Mouse (Mus musculus) heart, embryonic 13.5 days (tissue): ENCODE measurements around the gene Timmdc1. TPM values are rescaled to one million over a fixed set of nuclear protein-coding genes. Genes with fewer than 3 reads are reported as not detected.
"Not testable (repeated sequence)": the region's sequence is repeated elsewhere in the genome, so short reads cannot be mapped to it uniquely, and the experiment has no call there.

Experiments
- ATAC-seq: fragments of 200-750 bp; cut with Nextera tagmentation; 2 replicates; pipeline ENCODE4 v1.8.0; 2017; ENCODE audit warnings: moderate TSS enrichment; ENCODE audit not compliant: insufficient number of reproducible peaks, low FRiP score, low TSS enrichment; ENCODE audit errors: extremely low read depth
- H3K27ac ChIP-seq: fragments of 300-500 bp; sonication (generic); replicated peaks from 2 replicates; pipeline ENCODE4 v1.5.1; 2015; ENCODE audit warnings: moderate library complexity, mild to moderate bottlenecking, inconsistent platforms
- H3K27me3 ChIP-seq: fragments of 300-500 bp; sonication (generic); replicated peaks from 2 replicates; pipeline ENCODE4 v1.6.1; 2015; ENCODE audit warnings: mild to moderate bottlenecking, inconsistent platforms
- H3K36me3 ChIP-seq: fragments of 300-500 bp; sonication (generic); 2 replicates; pipeline ENCODE4 v1.6.1; 2015; ENCODE audit warnings: mild to moderate bottlenecking, inconsistent platforms
- H3K4me1 ChIP-seq: fragments of 300-500 bp; sonication (generic); 2 replicates; pipeline ENCODE4 v1.6.1; 2015; ENCODE audit warnings: inconsistent platforms
- H3K4me2 ChIP-seq: fragments of 300-500 bp; sonication (generic); 2 replicates; pipeline ENCODE4 v1.6.1; 2015; ENCODE audit warnings: inconsistent platforms, mild to moderate bottlenecking, moderate library complexity
- H3K4me3 ChIP-seq: fragments of 300-500 bp; sonication (generic); 2 replicates; pipeline ENCODE4 v1.5.1; 2015; ENCODE audit warnings: moderate library complexity, mild to moderate bottlenecking, inconsistent platforms
- H3K9ac ChIP-seq: fragments of 300-500 bp; sonication (generic); 2 replicates; pipeline ENCODE4 v1.6.1; 2015; ENCODE audit warnings: inconsistent platforms, mild to moderate bottlenecking, moderate library complexity
- H3K9me3 ChIP-seq: fragments of 300-500 bp; sonication (generic); 2 replicates; pipeline ENCODE4 v1.6.1; 2016; ENCODE audit warnings: inconsistent platforms
- WGBS: fragments of 180-500 bp; shearing (Covaris S2); methylation state at CpG from one replicate; pipeline ENCODE4 v1.1.7; 2015; ENCODE audit warnings: mixed read lengths; 5-methylcytosine and 5-hydroxymethylcytosine counted together
- polyA plus RNA-seq: library from polyadenylated mRNA; unstranded; fragments of >200 nt; fragmentation: Nextera tagmentation; extraction: Ambion mirVana; gene quantifications from 2 replicates; pipeline ENCODE4 v1.2.1, GENCODE M21; 2015

Timmdc1 gene
- polyA plus RNA-seq, 1 experiment from 2014 or later: 29.7 TPM

- no peaks in the 10 kb centered on the region for H3K9me3 ChIP-seq
- no peak for ATAC-seq
- H3K27me3 ChIP-seq: 0 out of 2 replicates have a peak, but pooled peaks cover 3% of the 10 kb centered on the region
- no peak overlapping the region for H3K9ac ChIP-seq
- H3K4me2 ChIP-seq: no peak overlapping the region
- 65% methylated on average over 3 of the region's 3 CpGs for WGBS
- no peak overlapping the region for H3K27ac ChIP-seq
- H3K36me3 ChIP-seq: peaks cover 13% of the 10 kb centered on the region
- H3K4me3 ChIP-seq: no peak overlapping the region
- H3K4me1 ChIP-seq: no peaks in the 10 kb centered on the region
Measured at GRCm38 (mm10) chr16:38492551-38492950, 29.9 kb downstream of the Timmdc1 start.

- H3K27me3 ChIP-seq: peaks cover 31% of the 10 kb centered on the region
- H3K9ac ChIP-seq: peak overlapping the region; percentile 71
- no peaks in the 10 kb centered on the region for H3K36me3 ChIP-seq
- H3K4me3 ChIP-seq: peak overlapping the region; percentile 44
- H3K4me2 ChIP-seq: peak overlapping the region; percentile 77
- no peak overlapping the region for H3K27ac ChIP-seq
- WGBS: 23% methylated on average over 42 of the region's 42 CpGs
- peaks cover 10% of the 10 kb centered on the region; the same call in 1 of the 2 replicates for H3K4me1 ChIP-seq
- no peak for ATAC-seq
- 0 out of 2 replicates have a peak, but pooled peaks cover 3% of the 10 kb centered on the region for H3K9me3 ChIP-seq
Measured at GRCm38 (mm10) chr16:38483582-38484309, 38.7 kb downstream of the Timmdc1 start.

GRCm38 (mm10) chr16:38482780-38483562, 39.5 kb downstream of the Timmdc1 start:
- H3K4me1 ChIP-seq: peaks cover 10% of the 10 kb centered on the region; the same call in 1 of the 2 replicates
- H3K9ac ChIP-seq: peak overlapping the region; percentile 71
- peak overlapping the region; percentile 44 for H3K4me3 ChIP-seq
- H3K36me3 ChIP-seq: no peaks in the 10 kb centered on the region
- H3K27ac ChIP-seq: no peak overlapping the region
- H3K4me2 ChIP-seq: peak overlapping the region; percentile 77
- ATAC-seq: no peak
- WGBS: 9% methylated on average over 32 of the region's 32 CpGs
- H3K27me3 ChIP-seq: peaks cover 31% of the 10 kb centered on the region
- H3K9me3 ChIP-seq: 0 out of 2 replicates have a peak, but pooled peaks cover 3% of the 10 kb centered on the region

- Histone ChIP-seq H3K9ac (no peak overlapping the region), H3K4me1 (peaks cover 18% of the 10 kb centered on the region), H3K4me3 (no peak overlapping the region), H3K36me3 (no peaks in the 10 kb centered on the region), H3K9me3 (0 out of 2 replicates have a peak, but pooled peaks cover 3% of the 10 kb centered on the region), H3K4me2 (no peak overlapping the region), H3K27me3 (peaks cover 28% of the 10 kb centered on the region), H3K27ac (no peak overlapping the region)
- 71% methylated on average over 4 of the region's 4 CpGs for WGBS
- ATAC-seq: no peak
Measured at GRCm38 (mm10) chr16:38481327-38481726, 41.1 kb downstream of the Timmdc1 start.

GRCm38 (mm10) chr16:38478296-38478695, 44.2 kb downstream of the Timmdc1 start:
- Histone ChIP-seq H3K9me3 (0 out of 2 replicates have a peak, but pooled peaks cover 3% of the 10 kb centered on the region), H3K27me3 (peaks cover 18% of the 10 kb centered on the region), H3K4me2 (no peak overlapping the region), H3K4me1 (peaks cover 23% of the 10 kb centered on the region), H3K4me3 (no peak overlapping the region), H3K36me3 (no peaks in the 10 kb centered on the region), H3K9ac (no peak overlapping the region), H3K27ac (no peak overlapping the region)
- 88% methylated on average over 3 of the region's 3 CpGs for WGBS
- no peak for ATAC-seq

GRCm38 (mm10) chr16:38477241-38477608, 45.2 kb downstream of the Timmdc1 start:
- H3K9me3 ChIP-seq, H3K27me3 ChIP-seq, ATAC-seq, H3K36me3 ChIP-seq: not testable (repeated sequence)
- peak overlapping the region; percentile 92 for H3K27ac ChIP-seq
- H3K9ac ChIP-seq: peak overlapping the region; percentile 81
- H3K4me1 ChIP-seq: peaks cover 19% of the 10 kb centered on the region
- peak overlapping the region; percentile 71 for H3K4me2 ChIP-seq
- H3K4me3 ChIP-seq: peak overlapping the region; percentile 51
- WGBS: 31% methylated on average over 14 of the region's 14 CpGs

- Histone ChIP-seq H3K4me2 (peak overlapping the region; percentile 71), H3K9me3 (no peaks in the 10 kb centered on the region), H3K27me3 (0 out of 2 replicates have a peak, but pooled peaks cover 1% of the 10 kb centered on the region), H3K4me1 (peaks cover 19% of the 10 kb centered on the region), H3K27ac (peak overlapping the region; percentile 92), H3K9ac (peak overlapping the region; percentile 81), H3K36me3 (no peaks in the 10 kb centered on the region), H3K4me3 (peak overlapping the region; percentile 51)
- WGBS: 5% methylated on average over 34 of the region's 34 CpGs
- no peak; the same call in 1 of the 2 replicates for ATAC-seq
Measured at GRCm38 (mm10) chr16:38476312-38477240, 45.9 kb downstream of the Timmdc1 start.

GRCm38 (mm10) chr16:38475681-38476311, 46.7 kb downstream of the Timmdc1 start:
- Histone ChIP-seq H3K4me3 (peak overlapping the region; percentile 51), H3K27me3 (no peaks in the 10 kb centered on the region), H3K4me2 (peak overlapping the region; percentile 71), H3K27ac (peak overlapping the region; percentile 92), H3K9ac (peak overlapping the region; percentile 81), H3K36me3 (no peaks in the 10 kb centered on the region), H3K4me1 (peaks cover 19% of the 10 kb centered on the region), H3K9me3 (no peaks in the 10 kb centered on the region)
- ATAC-seq: no peak
- 24% methylated on average over 4 of the region's 4 CpGs for WGBS

GRCm38 (mm10) chr16:38474677-38475286, 47.7 kb downstream of the Timmdc1 start:
- ATAC-seq: no peak
- Histone ChIP-seq H3K9ac (no peak overlapping the region), H3K4me3 (no peak overlapping the region), H3K9me3 (no peaks in the 10 kb centered on the region), H3K27me3 (no peaks in the 10 kb centered on the region), H3K4me1 (peaks cover 19% of the 10 kb centered on the region), H3K4me2 (no peak overlapping the region), H3K36me3 (no peaks in the 10 kb centered on the region), H3K27ac (no peak overlapping the region)
- WGBS: 78% methylated on average over 9 of the region's 9 CpGs

- no peak overlapping the region for H3K9ac ChIP-seq
- H3K4me2 ChIP-seq: no peak overlapping the region
- no peaks in the 10 kb centered on the region for H3K36me3 ChIP-seq
- no peaks in the 10 kb centered on the region for H3K9me3 ChIP-seq
- whole genome bisulfite sequencing: 79% methylated on average over 5 of the region's 5 CpGs
- no peak for ATAC-seq
- H3K4me3 ChIP-seq: no peak overlapping the region
- H3K27ac ChIP-seq: no peak overlapping the region
- peaks cover 19% of the 10 kb centered on the region for H3K4me1 ChIP-seq
- no peaks in the 10 kb centered on the region for H3K27me3 ChIP-seq
Measured at GRCm38 (mm10) chr16:38473661-38474060, 48.8 kb downstream of the Timmdc1 start.
